Mouse (Mus musculus) lung, adult 18-20 months (tissue): ENCODE results near the gene Chtop.

Source experiments
- DNase-seq, 2 experiments: peaks; one replicate each; pipeline ENCODE4 v3.0.0; 2022; ENCODE audit warnings: mixed read lengths in 2 of 2

The Chtop gene

DNA sequence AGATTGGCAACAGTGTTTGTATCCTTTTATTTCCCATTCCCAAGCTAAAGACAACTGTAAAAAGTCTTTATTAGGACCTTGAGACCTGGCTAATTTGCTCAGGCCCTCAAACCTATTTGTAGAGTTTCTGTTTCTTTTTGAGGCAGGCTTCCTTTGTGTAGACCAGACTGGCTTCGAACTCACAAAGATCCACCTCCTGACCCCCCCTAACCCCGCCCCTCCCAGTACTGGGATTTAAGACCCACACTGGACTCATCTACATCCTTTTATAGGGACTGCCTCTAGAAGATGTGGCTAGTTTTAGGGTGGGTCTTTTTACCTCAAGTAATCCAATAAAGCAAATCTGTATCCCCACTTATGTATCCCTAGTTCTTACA is 437 bp upstream of the Chtop start:
- DNase-seq, result no peak

DNA sequence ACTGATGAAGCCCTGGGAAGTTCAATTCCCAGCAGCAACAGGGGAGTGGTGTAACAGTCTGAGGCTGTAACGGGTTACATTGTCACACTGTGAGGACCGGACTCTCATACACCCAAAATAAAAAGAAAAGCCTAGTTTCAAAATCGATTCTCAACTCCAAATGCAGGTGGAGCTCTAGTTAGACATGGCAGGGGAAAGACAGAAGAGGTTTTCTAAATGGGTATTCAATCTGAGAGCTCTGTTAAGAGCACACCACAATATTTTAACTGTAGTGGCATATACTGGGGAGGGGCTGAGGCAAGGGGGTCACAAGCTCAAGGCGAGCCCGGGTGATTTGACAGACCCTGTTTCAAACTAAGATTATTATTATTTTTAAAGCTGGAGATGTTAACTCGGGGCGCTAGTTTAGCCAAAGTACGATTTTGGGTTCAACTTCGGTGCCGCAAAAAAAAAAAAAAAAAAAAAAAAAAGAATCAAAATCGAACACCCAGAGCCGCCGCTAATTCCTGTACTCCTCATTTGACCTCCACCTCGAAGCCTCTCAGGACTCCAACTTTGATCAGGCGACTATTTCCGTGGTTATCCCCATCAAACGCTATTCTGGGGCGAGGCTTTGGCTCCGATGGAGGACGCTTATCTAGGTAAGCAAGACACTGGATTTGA is 880 bp downstream of the Chtop start:
- no peak for DNase-seq

DNA sequence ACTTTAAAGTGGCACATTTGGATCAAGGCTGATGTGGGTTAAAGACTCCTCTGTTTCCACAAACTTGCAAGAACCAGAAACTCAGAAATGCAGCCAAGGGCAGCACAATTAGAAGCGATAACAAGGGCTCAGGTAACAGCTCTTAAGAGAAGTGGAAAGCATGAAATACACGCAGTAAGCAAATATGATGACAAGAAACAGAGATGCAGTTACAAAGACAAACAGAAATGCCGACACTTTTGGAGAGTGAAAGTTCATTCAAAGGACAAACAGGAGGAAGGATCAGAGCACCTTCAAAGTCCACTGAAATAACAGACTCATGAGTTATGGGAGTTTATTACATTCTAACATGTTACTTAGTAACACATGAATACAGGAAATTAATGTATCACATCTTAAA is 2.9 kb downstream of the Chtop start:
- DNase-seq, result peak in 1 of 2 experiments; percentile 54

DNA sequence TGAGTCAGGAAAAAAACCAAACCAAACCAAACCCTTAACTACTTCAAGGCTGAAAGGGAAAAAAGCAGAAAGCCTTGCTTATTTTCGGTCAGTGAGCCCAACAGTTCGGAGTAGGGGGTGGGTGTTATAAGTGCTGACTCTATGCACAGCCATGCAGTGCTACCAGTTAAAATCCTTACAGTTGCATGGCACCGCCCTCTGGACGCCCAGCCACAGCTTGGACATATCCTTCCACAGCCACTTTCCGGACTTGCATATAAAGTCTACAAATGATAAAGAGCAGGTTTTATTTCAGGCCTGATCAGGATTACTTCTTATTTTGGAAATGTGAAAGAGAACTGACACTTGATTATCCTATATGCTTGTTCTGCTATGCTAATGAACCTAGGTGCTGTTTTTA is 4.1 kb downstream of the Chtop start:
- no peak for DNase-seq

DNA sequence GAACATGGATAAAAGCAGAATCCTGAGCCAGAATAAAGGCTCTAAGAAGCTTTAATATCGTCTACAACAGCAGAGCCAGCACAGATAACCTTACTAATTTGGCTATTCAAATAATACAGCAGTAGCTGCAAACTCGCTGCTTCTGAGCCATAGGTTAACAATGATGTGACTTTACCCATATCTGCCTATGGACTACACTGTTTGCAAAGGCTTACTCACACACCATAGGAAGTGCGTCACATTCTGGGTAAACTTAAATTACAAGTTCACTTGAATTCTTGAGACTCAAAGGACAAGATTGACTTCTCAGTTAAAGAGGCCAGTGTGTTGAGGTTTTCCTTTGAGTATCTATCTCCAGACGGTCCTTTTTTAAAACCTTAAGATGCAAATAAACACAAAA is 5.9 kb downstream of the Chtop start:
- DNase-seq, result no peak

DNA sequence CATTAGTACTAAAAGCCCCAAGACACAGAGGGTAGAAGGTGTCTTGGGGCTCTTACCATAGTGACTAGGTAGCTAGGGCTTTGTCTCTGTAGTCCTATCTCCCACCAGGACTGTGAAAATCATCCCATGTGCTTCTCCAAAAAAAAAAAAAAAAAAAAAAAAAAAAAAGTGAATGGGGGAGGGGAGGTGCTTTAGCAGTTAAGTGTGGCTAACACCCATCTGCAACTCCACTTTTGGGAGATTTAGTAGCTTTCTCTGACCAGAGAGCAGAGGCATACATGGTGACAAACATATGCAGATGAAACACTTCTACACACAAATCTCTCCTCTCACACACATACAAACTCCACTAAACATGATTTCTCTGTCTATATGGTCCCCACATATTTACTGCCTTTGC is 11.7 kb downstream of the Chtop start:
- no peak for DNase-seq

DNA sequence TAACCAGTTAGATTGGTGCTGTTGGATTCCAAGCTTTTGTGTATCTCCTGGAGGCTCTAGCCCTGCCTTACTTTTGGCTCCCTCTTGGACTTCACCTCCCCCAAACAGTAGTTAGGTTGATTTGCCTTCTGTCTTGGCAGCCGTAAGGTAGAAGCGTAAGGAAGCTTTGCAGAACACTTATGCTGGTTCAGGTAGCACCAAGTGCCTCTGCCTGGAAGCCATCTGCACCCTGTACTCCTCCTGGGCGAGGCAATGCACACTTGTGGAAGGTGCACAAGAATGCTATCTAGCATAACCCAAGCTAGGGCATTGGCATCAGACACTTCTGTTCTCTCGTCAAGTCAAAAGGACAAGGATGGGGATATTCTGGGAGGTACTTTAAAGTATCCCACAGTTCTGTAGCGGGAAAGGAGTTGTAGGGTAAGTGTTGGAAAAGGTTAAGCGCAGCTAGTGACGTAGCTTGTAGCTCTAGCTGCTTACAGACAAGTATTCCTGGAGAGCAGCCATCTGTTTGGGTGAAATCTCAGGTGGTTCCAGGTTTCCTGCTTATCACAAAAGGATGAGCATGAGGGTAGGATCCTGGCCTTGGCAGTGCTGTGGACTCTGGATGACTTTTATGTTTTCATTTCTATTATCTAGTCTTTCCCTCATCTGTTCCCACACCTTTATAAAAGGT is 13.3 kb downstream of the Chtop start:
- DNase-seq, result no peak

DNA sequence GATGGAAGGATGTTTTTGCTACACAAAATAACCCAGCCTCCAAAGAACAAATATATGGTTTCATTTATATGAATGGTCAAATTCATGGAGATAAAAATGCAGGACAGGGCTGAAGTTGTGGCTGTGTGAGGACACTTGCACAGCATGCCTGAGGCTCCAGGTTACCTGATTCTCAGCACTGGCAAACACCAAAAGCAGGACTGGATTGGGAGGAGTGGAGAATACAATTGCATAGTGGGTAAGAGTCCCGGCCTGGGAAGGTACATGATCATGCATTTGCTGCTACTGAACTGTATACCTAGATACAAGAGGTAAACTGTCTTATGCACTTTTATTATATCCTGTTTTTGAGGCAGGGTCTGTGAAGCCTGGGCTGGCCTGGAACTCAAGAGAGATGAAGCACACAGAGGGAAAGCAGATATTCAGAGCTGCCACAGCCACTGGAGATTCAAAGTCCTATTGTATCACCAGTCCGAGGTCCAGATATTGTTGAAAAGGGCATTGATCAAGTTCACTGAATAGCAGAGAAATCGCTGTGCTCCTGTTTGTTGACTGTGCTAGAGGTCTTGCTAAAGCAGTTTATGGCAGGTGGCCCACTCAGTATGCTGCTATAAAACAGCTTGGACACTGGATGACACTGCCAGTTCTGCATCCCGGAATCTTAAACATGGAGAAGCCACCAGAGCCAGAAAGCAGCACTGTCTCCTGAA is 15.3 kb downstream of the Chtop start:
- DNase-seq, result no peak

DNA sequence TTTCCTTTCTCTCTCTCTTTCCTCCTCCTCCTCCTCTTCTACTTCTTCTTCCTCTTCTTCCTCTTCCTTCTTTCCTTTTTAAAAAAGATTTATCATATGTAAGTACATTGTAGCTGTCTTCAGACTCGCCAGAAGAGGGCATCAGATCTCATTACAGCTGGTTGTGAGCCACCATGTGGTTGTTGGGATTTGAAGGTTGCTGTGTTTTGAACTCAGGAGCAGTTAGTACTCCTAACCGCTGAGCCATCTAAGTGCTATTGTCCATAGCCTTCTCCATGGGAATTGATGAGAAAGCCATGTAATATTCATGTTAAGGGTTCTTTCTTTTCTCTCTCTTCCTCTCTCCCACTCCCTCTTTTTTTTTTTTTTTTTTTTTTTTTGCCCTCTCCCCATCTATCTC is 17.9 kb downstream of the Chtop start:
- DNase-seq, result peak; percentile 45 to 71

DNA sequence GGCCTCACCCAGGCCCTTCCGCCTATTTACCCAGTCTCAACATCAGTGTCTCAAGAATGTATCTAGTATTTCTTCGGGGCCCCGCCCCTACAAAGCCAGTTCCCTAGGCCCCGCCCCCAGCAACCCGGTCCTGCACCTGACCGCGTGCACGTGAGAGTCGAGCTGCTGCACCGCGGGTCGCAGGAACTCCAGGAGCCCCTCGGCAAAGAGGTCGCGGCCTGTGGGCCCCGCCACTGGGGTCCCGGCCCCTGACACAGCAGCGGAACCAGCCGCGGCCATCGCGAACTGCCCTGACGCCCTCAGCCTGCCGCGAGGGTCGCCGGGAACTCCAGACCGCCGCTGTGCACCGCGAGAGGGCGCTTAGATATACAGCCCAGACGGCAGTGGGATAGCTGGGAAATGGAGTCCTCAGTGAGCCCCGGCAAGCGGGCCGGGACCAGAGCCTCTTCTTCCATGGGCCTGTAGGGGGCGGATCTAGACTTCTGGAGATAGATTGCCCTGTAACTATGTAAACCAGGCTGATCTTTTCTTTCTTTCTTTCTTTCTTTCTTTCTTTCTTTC is 18.5 kb downstream of the Chtop start, which contains the start of gene Snapin:
Gene Snapin (minus strand): TSS at position 338 of the 561 bp plus-strand sequence.
- DNase-seq, result peak; percentile 96 to 97

DNA sequence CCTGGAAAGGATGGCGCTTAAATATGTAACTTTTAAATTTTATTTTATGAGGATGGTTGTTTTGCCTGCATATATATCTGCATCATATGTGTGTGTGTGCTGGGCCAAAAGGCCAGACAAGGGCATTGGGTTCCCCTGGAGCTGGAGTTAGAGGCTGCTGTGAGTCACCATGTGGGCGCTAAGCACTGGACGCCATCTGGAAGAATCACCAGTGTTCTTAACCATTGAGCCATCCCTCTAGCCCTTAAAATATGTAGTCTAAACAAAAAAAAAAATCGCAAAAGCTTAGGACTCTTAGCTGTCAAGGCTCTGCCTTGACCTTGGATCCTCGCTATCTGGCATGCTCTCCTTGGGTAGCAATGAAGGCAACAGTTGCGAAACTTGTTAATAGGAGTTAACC is 20.7 kb downstream of the Chtop start:
- DNase-seq, result no peak

DNA sequence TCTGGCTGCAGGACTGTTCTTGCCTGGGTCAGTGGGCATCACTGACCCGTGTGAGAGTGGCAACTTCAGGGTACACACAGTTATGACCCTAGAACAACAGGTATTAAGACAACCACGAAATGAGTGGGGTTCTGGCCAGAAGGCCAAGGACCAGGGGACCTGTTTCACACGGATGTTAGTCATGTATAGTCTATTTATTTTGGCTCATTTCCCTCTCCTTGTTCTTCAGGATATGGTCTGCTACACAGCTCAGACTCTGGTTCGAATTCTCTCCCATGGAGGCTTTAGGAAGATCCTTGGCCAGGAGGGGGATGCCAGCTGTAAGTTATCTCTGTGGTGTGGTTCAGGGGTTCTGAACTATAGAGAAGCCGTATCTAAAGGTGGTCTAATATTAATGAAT is 22.3 kb downstream of the Chtop start:
- no peak for DNase-seq

DNA sequence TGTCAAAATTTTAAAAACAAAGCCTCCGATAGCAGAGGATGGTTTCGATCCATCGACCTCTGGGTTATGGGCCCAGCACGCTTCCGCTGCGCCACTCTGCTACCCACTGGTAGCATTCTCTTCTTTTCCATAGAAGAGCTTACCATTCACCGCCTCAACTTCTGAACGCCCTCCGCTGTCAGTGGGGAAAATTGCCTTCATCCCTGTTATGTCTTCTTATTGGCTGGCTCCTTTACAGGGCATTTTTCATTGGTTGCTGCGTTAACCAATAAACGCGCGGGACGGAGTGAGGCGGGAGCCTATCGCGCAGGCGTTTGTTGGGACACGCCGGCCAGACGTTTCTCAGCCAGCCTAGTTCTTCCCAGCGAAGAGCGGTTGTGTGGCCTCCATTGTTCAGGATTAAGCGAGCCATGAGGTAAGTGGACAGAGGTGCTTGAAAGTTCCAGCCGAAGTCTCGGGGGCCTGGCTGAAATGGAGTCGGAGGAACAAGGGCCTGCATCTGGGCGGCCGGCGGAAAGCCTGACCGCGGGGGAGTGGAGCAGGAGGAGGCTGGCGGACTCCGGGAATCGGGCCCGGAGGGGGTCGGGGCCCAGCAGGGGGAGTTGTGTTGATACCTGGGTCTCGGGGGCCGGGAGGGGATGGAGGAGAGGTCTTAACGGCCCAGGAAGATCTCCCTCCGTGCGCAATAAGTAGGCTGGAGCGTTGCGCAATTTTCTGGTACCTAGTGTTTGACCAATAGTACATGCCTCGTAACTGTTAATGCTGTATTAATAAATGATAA is 33.3 kb downstream of the Chtop start, which contains the start of gene Ilf2:
Gene Ilf2 (plus strand): TSS at position 296 of the 781 bp plus-strand sequence.
- DNase-seq, result peak; percentile 96 to 97

DNA sequence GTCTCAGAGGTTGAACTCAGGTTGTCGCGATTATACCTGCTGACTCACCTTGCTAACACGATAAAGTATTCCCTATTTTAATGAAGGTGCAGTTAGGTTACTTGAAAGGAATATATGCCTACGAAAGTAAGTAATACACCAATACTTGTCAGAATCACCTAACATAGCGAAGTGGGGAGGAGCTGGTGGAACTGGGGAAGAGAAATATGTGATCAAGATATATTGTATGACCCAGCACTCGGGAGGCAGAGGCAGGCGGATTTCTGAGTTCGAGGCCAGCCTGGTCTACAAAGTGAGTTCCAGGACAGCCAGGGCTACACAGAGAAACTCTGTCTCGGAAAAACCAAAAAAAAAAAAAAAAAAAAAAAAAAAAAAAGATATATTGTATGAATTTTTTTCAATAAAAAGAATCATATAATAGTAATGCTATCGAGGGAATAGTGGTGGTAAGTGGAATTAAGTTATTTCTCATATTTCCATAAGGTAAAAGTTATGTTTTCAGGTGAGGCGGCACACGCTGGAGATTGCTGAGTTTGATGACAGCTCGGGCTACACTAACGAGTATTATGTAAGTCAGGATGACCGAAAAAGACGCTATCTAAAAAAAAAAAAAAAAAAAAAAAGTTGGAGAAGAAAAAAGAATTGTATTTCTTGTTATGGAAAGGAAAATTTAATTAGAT is 34.0 kb downstream of the Chtop start:
- no peak for DNase-seq

DNA sequence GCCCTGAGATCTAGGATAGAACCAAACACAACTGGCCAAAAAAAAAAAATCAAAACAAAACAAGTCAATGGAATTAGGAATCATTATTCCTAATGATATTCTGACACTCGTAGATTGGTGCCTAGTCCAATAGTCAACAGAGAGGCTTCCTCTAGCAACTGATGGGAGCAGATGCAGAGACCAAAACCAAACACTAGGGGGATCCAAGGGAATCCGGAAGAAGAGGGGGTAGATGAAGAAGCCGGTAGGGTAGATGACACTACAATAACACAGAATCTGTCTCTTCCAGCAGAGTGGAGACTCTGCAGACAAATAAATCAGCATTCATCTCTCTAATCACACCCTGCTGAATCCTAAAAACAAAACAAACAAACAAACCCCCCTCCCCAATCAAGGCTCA is 37.1 kb downstream of the Chtop start:
- DNase-seq, result peak; percentile 48 to 66

DNA sequence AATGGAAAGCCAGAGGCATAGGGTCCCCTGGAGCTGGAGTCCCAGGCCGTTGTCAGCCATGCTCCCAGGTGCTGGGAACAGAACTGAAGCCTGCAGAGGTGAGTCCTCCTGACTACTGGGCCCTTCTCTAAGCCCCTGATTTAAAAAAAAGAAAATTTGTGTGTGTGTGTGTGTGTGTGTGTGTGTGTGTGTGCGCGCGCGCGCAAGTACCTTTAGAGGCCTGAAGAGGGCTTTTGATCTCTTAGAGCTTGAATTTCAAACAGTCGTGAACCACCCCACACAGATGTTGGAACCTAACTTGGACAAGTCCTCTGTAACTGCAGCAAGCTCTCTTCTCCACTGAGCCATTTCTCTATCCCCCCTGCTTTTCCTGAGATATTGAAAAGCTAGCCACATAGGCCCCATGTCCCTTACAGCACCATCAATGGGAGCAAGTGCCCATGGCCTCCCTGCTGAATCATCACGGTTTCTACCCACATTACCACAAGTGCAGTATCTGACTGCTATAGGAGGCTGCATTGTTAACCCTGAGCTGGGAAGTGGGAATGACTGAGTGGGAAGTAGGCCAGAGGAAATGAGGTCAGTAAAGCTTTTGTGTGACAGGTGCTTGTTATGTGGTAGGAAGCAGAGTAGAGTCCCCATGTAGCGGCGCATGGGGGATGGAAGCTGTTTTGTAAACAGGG is 41.5 kb downstream of the Chtop start:
- no peak for DNase-seq

DNA sequence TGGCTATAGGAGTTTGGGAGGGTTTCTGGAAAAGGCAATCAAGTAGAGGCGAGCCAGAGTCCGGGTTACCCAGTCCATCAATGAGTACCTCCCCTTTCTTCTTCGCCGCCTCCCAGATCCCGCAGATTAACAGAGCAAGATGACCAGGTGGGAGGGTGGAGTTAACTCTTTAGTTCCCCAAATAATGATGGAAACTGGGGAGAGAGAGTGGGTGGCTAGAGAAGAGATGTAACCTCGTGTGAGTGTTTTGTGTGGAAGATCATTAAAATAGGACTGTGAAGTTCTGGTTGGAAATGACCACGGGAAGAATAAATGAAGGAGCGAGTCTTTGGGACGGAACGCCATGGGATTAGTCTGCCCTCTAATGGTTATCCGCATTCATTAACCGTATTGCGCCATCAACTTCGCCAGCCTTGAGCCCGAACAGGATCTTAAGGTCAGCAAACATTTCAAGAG is 43.0 kb downstream of the Chtop start:
- peak; percentile 82 to 87 for DNase-seq

DNA sequence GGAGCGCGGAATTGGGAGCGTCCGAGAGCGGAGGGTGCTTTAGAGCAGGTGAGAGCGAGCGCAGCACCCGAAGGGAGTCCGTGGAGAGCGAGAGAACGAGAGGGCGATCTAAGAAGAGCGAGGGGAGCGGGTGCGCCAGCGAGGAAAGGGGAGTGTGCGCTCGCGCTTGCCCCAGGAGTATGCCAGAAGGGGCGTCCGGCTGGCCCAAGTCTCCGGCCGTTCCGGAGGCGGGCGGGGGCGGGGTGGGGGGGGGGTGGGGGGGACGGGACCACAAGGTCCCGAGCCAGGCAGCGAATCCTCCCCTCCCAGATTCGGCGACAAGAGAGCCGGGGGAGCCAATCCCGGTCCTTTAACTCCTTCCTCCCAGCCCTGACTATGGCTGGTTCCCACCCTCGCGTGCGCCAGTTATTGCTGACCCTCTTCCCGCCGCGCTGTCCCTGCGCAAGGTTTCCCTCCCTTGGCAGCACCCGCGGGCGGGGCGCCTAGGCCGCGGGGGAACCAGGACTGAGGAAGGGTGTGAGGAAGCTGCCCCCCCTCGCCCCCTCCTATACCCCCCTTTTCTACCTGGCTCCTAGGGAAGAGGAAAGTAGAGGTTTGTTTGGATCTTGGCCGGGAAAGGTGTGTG is 43.5 kb downstream of the Chtop start, which contains the start of gene Npr1:
Gene Npr1 (minus strand): TSS at position 181 of the 625 bp plus-strand sequence.
- DNase-seq, result peak; percentile 73 to 80

DNA sequence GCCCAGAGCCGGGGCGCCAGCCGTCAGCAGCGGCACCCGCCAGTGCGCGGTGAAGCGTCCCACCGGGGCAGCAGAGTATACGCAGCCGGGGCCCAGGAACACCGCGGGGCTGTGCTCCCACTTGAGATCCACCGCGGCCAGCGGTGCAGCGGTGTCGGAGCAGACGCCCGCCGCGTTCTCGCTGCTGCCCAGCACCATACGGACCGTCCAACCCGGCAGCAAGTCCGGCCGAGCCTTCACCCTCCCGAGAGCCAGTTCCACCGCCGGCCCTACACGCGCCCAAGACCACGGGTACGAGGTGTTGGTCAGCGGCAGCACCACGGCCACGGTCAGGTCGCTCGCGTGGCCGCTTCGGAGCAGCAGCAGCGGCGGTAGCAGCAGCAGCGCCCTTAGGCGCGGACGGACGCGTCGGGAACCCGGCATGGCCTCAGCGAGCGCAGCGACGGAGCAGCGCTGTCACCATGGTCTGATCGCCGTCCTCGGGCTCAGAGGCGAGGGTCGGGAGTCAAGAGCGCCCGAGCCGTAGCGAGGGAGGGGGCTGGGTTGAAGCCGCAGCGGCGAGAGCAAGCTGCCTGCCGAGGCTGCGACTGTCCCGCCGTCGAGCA is 44.1 kb downstream of the Chtop start:
- peak; percentile 27 to 29 for DNase-seq

DNA sequence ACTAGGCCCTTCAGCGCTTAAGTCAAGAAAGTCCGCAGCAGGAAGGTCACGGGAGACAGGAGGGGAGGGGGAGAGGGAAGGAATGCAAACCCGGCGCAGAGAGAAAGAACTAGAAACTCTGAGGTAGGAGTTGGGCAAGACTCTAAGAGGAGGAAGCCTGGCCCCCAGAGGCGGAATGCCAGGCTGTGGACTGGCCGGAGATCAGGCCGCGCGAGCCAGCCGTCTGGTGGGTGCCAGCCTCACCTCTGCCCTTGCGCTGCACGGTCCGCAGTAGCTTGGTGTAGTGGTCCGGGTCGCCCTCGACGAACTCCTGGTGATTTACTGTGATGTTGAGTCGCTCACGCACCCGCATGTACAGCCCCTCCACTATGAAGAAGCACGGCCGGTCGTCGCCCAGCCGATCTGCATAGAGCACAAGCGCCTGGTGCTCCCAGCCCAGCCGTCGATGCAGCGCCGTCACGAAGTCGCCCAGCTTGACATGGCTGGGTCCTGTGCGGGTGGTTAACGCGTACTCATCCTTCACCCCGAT is 44.7 kb downstream of the Chtop start:
- DNase-seq, result peak; percentile 81 to 88
